Mouse (Mus musculus): ENCODE results near the gene Mrpl17. TPM values are rescaled to one million over a fixed set of nuclear protein-coding genes. Genes with fewer than 3 reads are reported as not detected.

The Mrpl17 gene
- total RNA-seq, 2 experiments from 2014 or later: 37.8 to 84.2 TPM

Other genes starting within 250 kb of the Mrpl17 start
- gene Apbb1, start 229.4 kb downstream of the Mrpl17 start, total RNA-seq (2015): 1.6 and 1.9 TPM in 2 replicates
- 3.7 and 9.5 TPM in 2 replicates for gene Apbb1, start 229.4 kb downstream of the Mrpl17 start, total RNA-seq (2017)
- gene Hpx, start 211.0 kb downstream of the Mrpl17 start, total RNA-seq (2015): not detected in 2 replicates
- 0.29 TPM in 1 of 2 replicates, not detected in the other for gene Hpx, start 211.0 kb downstream of the Mrpl17 start, total RNA-seq (2017)
- gene Trim3, start 177.5 kb downstream of the Mrpl17 start, total RNA-seq (2015): 14.8 and 19.7 TPM in 2 replicates
- gene Trim3, start 177.5 kb downstream of the Mrpl17 start, total RNA-seq (2017): 10.9 and 15.3 TPM in 2 replicates
- gene Timm10b, start 171.0 kb downstream of the Mrpl17 start, total RNA-seq (2015): 77.3 and 105 TPM in 2 replicates
- gene Timm10b, start 171.0 kb downstream of the Mrpl17 start, total RNA-seq (2017): 85.4 and 91.6 TPM in 2 replicates
- gene Arfip2, start 170.7 kb downstream of the Mrpl17 start, total RNA-seq (2015): 6.9 and 12.0 TPM in 2 replicates
- gene Arfip2, start 170.7 kb downstream of the Mrpl17 start, total RNA-seq (2017): 24.6 and 24.8 TPM in 2 replicates
- 6.7 and 18.0 TPM in 2 replicates for gene Gm45799, start 170.5 kb downstream of the Mrpl17 start, total RNA-seq (2015)
- gene Gm45799, start 170.5 kb downstream of the Mrpl17 start, total RNA-seq (2017): 6.0 and 6.6 TPM in 2 replicates
- 1.8 and 4.7 TPM in 2 replicates for gene Dnhd1, start 160.3 kb downstream of the Mrpl17 start, total RNA-seq (2015)
- 0.95 and 2.7 TPM in 2 replicates for gene Dnhd1, start 160.3 kb downstream of the Mrpl17 start, total RNA-seq (2017)
- gene Ilk, start 74.5 kb downstream of the Mrpl17 start, total RNA-seq (2015): 259 and 268 TPM in 2 replicates
- 180 and 183 TPM in 2 replicates for gene Ilk, start 74.5 kb downstream of the Mrpl17 start, total RNA-seq (2017)
- 12.3 and 15.8 TPM in 2 replicates for gene Rrp8, start 73.7 kb downstream of the Mrpl17 start, total RNA-seq (2015)
- 17.4 and 21.0 TPM in 2 replicates for gene Rrp8, start 73.7 kb downstream of the Mrpl17 start, total RNA-seq (2017)
- gene Taf10, start 66.7 kb downstream of the Mrpl17 start, total RNA-seq (2015): 259 and 284 TPM in 2 replicates
- 129 and 148 TPM in 2 replicates for gene Taf10, start 66.7 kb downstream of the Mrpl17 start, total RNA-seq (2017)
- gene Tpp1, start 58.9 kb downstream of the Mrpl17 start, total RNA-seq (2015): 69.7 and 71.5 TPM in 2 replicates
- gene Tpp1, start 58.9 kb downstream of the Mrpl17 start, total RNA-seq (2017): 21.7 and 29.0 TPM in 2 replicates
- gene Dchs1, start 23.4 kb downstream of the Mrpl17 start, total RNA-seq (2015): 0.07 TPM in 2 replicates
- gene Dchs1, start 23.4 kb downstream of the Mrpl17 start, total RNA-seq (2017): 0.04 TPM in 1 of 2 replicates, not detected in the other
- 94.8 and 106 TPM in 2 replicates for gene Gm4070, start 142.9 kb upstream of the Mrpl17 start, total RNA-seq (2015)
- gene Gm4070, start 142.9 kb upstream of the Mrpl17 start, total RNA-seq (2017): 423 and 519 TPM in 2 replicates

Measured in megakaryocyte, adult 5-6 weeks (primary cell).